Mouse (Mus musculus) embryonic facial prominence, embryonic 11.5 days (tissue): ENCODE results near the gene Aicda. TPM values are rescaled to one million over a fixed set of nuclear protein-coding genes. Genes with fewer than 3 reads are reported as not detected.

Experiments used
- ATAC-seq: fragments of 200-750 bp; cut with Nextera tagmentation; replicated peaks from 2 replicates; pipeline ENCODE4 v1.8.0; 2017; ENCODE audit warnings: low read depth; ENCODE audit not compliant: insufficient number of reproducible peaks, low FRiP score, low TSS enrichment
- DNase-seq: peaks from one replicate; pipeline ENCODE4 v3.0.0-alpha.2; 2015; ENCODE audit warnings: low spot score
- H3K27ac ChIP-seq: fragments of 300-500 bp; sonication (generic); replicated peaks from 2 replicates; pipeline ENCODE4 v1.5.1; 2014; ENCODE audit warnings: mild to moderate bottlenecking, low read depth, low read length, control low read depth
- H3K27me3 ChIP-seq: fragments of 300-500 bp; sonication (generic); 2 replicates; pipeline ENCODE4 v1.6.1; 2014; ENCODE audit warnings: mild to moderate bottlenecking, low read length, moderate library complexity, mixed read lengths; ENCODE audit not compliant: control insufficient read depth, insufficient read depth
- H3K36me3 ChIP-seq: fragments of 300-500 bp; sonication (generic); replicated peaks from 2 replicates; pipeline ENCODE4 v1.6.1; 2014; ENCODE audit warnings: low read depth, mild to moderate bottlenecking, low read length, moderate library complexity, mixed read lengths; ENCODE audit not compliant: control insufficient read depth, insufficient read depth
- H3K4me1 ChIP-seq: fragments of 300-500 bp; sonication (generic); 2 replicates; pipeline ENCODE4 v1.6.1; 2014; ENCODE audit warnings: low read length, mixed read lengths; ENCODE audit not compliant: control insufficient read depth, insufficient read depth
- H3K4me2 ChIP-seq: fragments of 300-500 bp; sonication (generic); 2 replicates; pipeline ENCODE4 v1.6.1; 2014; ENCODE audit warnings: low read depth, mild to moderate bottlenecking, control low read depth, low read length, moderate library complexity
- H3K4me3 ChIP-seq: fragments of 300-500 bp; sonication (generic); 2 replicates; pipeline ENCODE4 v1.5.1; 2014; ENCODE audit warnings: low read depth, low read length, control low read depth
- H3K9ac ChIP-seq: fragments of 300-500 bp; sonication (generic); replicated peaks from 2 replicates; pipeline ENCODE4 v1.6.1; 2014; ENCODE audit warnings: mild to moderate bottlenecking, control low read depth, low read length
- H3K9me3 ChIP-seq: fragments of 300-500 bp; sonication (generic); replicated peaks from 2 replicates; pipeline ENCODE4 v1.6.1; 2016; ENCODE audit warnings: mild to moderate bottlenecking, low read length, inconsistent platforms, mixed read lengths; ENCODE audit not compliant: control insufficient read depth
- WGBS: fragments of 180-500 bp; shearing (Covaris S2); extraction: QIAGEN DNeasy Blood & Tissue Kit; methylation state at CpG from one replicate; pipeline ENCODE4 v1.1.7; 2014; 5-methylcytosine and 5-hydroxymethylcytosine counted together
- polyA plus RNA-seq: library from polyadenylated mRNA; unstranded; fragments of >200 nt; fragmentation: Nextera tagmentation; extraction: Ambion mirVana; gene quantifications from 2 replicates; pipeline ENCODE4 v1.2.1, GENCODE M21; 2014

Gene Aicda
- polyA plus RNA-seq, 1 experiment from 2014 or later: not detected

GRCm38 (mm10) chr6:122596608-122597007 is 43.0 kb downstream of the Aicda start:
- H3K4me1 ChIP-seq: no peaks in the 10 kb centered on the region
- H3K9me3 ChIP-seq: no peaks in the 10 kb centered on the region
- DNase-seq (no peak), ATAC-seq (no peak)
- no peak overlapping the region for H3K27ac ChIP-seq
- no peaks in the 10 kb centered on the region for H3K27me3 ChIP-seq
- no peak overlapping the region for H3K4me2 ChIP-seq
- H3K9ac ChIP-seq: no peak overlapping the region
- no peak overlapping the region for H3K4me3 ChIP-seq
- WGBS: 82% methylated on average over 7 of the region's 7 CpGs
- no peaks in the 10 kb centered on the region for H3K36me3 ChIP-seq

- no peak overlapping the region for H3K27ac ChIP-seq
- ATAC-seq (no peak), DNase-seq (no peak)
- H3K36me3 ChIP-seq: no peaks in the 10 kb centered on the region
- H3K9ac ChIP-seq: no peak overlapping the region
- WGBS: 94% methylated on average over 4 of the region's 4 CpGs
- no peaks in the 10 kb centered on the region for H3K9me3 ChIP-seq
- H3K4me2 ChIP-seq: no peak overlapping the region
- H3K27me3 ChIP-seq: no peaks in the 10 kb centered on the region
- no peaks in the 10 kb centered on the region for H3K4me1 ChIP-seq
- H3K4me3 ChIP-seq: no peak overlapping the region
Observed at GRCm38 (mm10) chr6:122598014-122598413, 44.4 kb downstream of the Aicda start.

GRCm38 (mm10) chr6:122598436-122598835 is 44.8 kb downstream of the Aicda start:
- no peak overlapping the region for H3K9ac ChIP-seq
- no peak for ATAC-seq
- no peak overlapping the region for H3K4me2 ChIP-seq
- H3K36me3 ChIP-seq: no peaks in the 10 kb centered on the region
- 91% methylated on average over 6 of the region's 6 CpGs for WGBS
- H3K4me3 ChIP-seq: no peak overlapping the region
- H3K4me1 ChIP-seq: no peaks in the 10 kb centered on the region
- H3K27me3 ChIP-seq: no peaks in the 10 kb centered on the region
- DNase-seq: no peak
- no peak overlapping the region for H3K27ac ChIP-seq
- no peaks in the 10 kb centered on the region for H3K9me3 ChIP-seq

- H3K9ac ChIP-seq: no peak overlapping the region
- no peak for DNase-seq
- no peak overlapping the region for H3K4me3 ChIP-seq
- no peak overlapping the region for H3K27ac ChIP-seq
- H3K36me3 ChIP-seq: no peaks in the 10 kb centered on the region
- no peaks in the 10 kb centered on the region for H3K4me1 ChIP-seq
- ATAC-seq: no peak
- WGBS: 91% methylated on average over 9 of the region's 9 CpGs
- no peaks in the 10 kb centered on the region for H3K27me3 ChIP-seq
- H3K9me3 ChIP-seq: no peaks in the 10 kb centered on the region
- H3K4me2 ChIP-seq: no peak overlapping the region
Observed at GRCm38 (mm10) chr6:122599054-122599737, 45.6 kb downstream of the Aicda start.

- WGBS: 90% methylated on average over 7 of the region's 7 CpGs
- ATAC-seq: no peak
Observed at GRCm38 (mm10) chr6:122600066-122600646, 46.6 kb downstream of the Aicda start.

GRCm38 (mm10) chr6:122601031-122601430 is 47.4 kb downstream of the Aicda start:
- H3K27me3 ChIP-seq: no peaks in the 10 kb centered on the region
- no peak overlapping the region for H3K4me2 ChIP-seq
- WGBS: 91% methylated on average over 4 of the region's 4 CpGs
- H3K36me3 ChIP-seq: no peaks in the 10 kb centered on the region
- no peak overlapping the region for H3K4me3 ChIP-seq
- no peak overlapping the region for H3K27ac ChIP-seq
- no peak for ATAC-seq
- H3K9me3 ChIP-seq: no peaks in the 10 kb centered on the region
- no peak overlapping the region for H3K9ac ChIP-seq
- no peaks in the 10 kb centered on the region for H3K4me1 ChIP-seq
- no peak for DNase-seq

More at GRCm38 (mm10) chr6:122600066-122600646, 46.6 kb downstream of the Aicda start:
- Histone ChIP-seq H3K27ac (no peak overlapping the region), H3K4me3 (no peak overlapping the region), H3K4me1 (no peaks in the 10 kb centered on the region), H3K36me3 (no peaks in the 10 kb centered on the region), H3K4me2 (no peak overlapping the region), H3K9ac (no peak overlapping the region), H3K27me3 (no peaks in the 10 kb centered on the region), H3K9me3 (no peaks in the 10 kb centered on the region)
- DNase-seq: no peak

GRCm38 (mm10) chr6:122601615-122602014 is 48.0 kb downstream of the Aicda start:
- Histone ChIP-seq H3K4me1 (no peaks in the 10 kb centered on the region), H3K36me3 (no peaks in the 10 kb centered on the region), H3K9ac (no peak overlapping the region), H3K4me2 (peak overlapping the region; percentile 44; the same call in 1 of the 2 replicates), H3K4me3 (no peak overlapping the region), H3K27ac (no peak overlapping the region), H3K9me3 (no peaks in the 10 kb centered on the region), H3K27me3 (no peaks in the 10 kb centered on the region)
- 87% methylated on average over 3 of the region's 3 CpGs for WGBS
- DNase-seq (no peak), ATAC-seq (no peak)

GRCm38 (mm10) chr6:122602242-122602991 is 48.8 kb downstream of the Aicda start, which contains the start of gene Apobec1:
Gene Apobec1, minus strand, starts transcription at chr6:122602444.
- Histone ChIP-seq H3K4me1 (no peaks in the 10 kb centered on the region), H3K9ac (peak within 1 kb of the TSS; percentile 54), H3K4me3 (peak within 1 kb of the TSS; percentile 30), H3K4me2 (peak within 1 kb of the TSS; percentile 44), H3K36me3 (no peaks in the 10 kb centered on the region), H3K9me3 (no peaks in the 10 kb centered on the region), H3K27ac (no peak within 1 kb of the TSS), H3K27me3 (no peaks in the 10 kb centered on the region)
- DNase-seq: peak; percentile 78
- ATAC-seq: peak; percentile 51; the same call in 1 of the 2 replicates
- 8% methylated on average over 22 of the region's 22 CpGs for WGBS
